Mouse (Mus musculus) neutrophil, adult 83 days (primary cell): ENCODE data around the gene Dmrta2. TPM values are rescaled to one million over a fixed set of nuclear protein-coding genes. Genes with fewer than 3 reads are reported as not detected.

Experiments used
- total RNA-seq, 2 experiments: library from RNA; stranded (reverse); gene quantifications; one replicate each; pipeline ENCODE4 v1.2.4; 2023

Gene Dmrta2
- under 1 TPM; 0.26 to 0.31 TPM for total RNA-seq

GRCm38 (mm10) chr4:109977148-109978067, at the start of gene Dmrta2:
TSS of gene Dmrta2 (plus strand) at chr4:109978053.

